Mouse (Mus musculus) liver, embryonic 13.5 days (tissue): ENCODE data around the gene Cavin3. TPM values are rescaled to one million over a fixed set of nuclear protein-coding genes. Genes with fewer than 3 reads are reported as not detected.
"Not testable (repeated sequence)": the region's sequence is repeated elsewhere in the genome, so short reads cannot be mapped to it uniquely, and the experiment has no call there.

Experiments
- ATAC-seq: fragments of 200-750 bp; cut with Nextera tagmentation; 2 replicates; pipeline ENCODE4 v1.8.0; 2017; ENCODE audit warnings: low read depth, mild to moderate bottlenecking, moderate number of reproducible peaks, moderate library complexity
- DNase-seq: peaks from one replicate; pipeline ENCODE4 v3.0.0; 2022
- H3K27ac ChIP-seq: fragments of 300-500 bp; sonication (generic); 2 replicates; pipeline ENCODE4 v1.5.1; 2015; ENCODE audit warnings: moderate library complexity, mild to moderate bottlenecking, inconsistent platforms
- H3K27me3 ChIP-seq: fragments of 300-500 bp; sonication (generic); 2 replicates; pipeline ENCODE4 v1.6.1; 2015; ENCODE audit warnings: mild to moderate bottlenecking, inconsistent platforms
- H3K36me3 ChIP-seq: fragments of 300-500 bp; sonication (generic); 2 replicates; pipeline ENCODE4 v1.6.1; 2015; ENCODE audit warnings: mild to moderate bottlenecking, inconsistent platforms
- H3K4me1 ChIP-seq: fragments of 300-500 bp; sonication (generic); replicated peaks from 2 replicates; pipeline ENCODE4 v1.6.1; 2015; ENCODE audit warnings: inconsistent platforms
- H3K4me2 ChIP-seq: fragments of 300-500 bp; sonication (generic); 2 replicates; pipeline ENCODE4 v1.6.1; 2015; ENCODE audit warnings: inconsistent platforms, mild to moderate bottlenecking, moderate library complexity
- H3K4me3 ChIP-seq: fragments of 300-500 bp; sonication (generic); replicated peaks from 2 replicates; pipeline ENCODE4 v1.5.1; 2015; ENCODE audit warnings: mild to moderate bottlenecking, inconsistent platforms
- H3K9ac ChIP-seq: fragments of 300-500 bp; sonication (generic); 2 replicates; pipeline ENCODE4 v1.6.1; 2015; ENCODE audit warnings: mild to moderate bottlenecking, inconsistent platforms
- H3K9me3 ChIP-seq: fragments of 300-500 bp; sonication (generic); replicated peaks from 2 replicates; pipeline ENCODE4 v1.6.1; 2016; ENCODE audit warnings: inconsistent platforms
- WGBS: fragments of 180-500 bp; shearing (Covaris S2); methylation state at CpG from one replicate; pipeline ENCODE4 v1.1.7; 2015; ENCODE audit not compliant: insufficient replicate concordance; 5-methylcytosine and 5-hydroxymethylcytosine counted together
- polyA plus RNA-seq: library from polyadenylated mRNA; unstranded; fragments of >200 nt; fragmentation: Nextera tagmentation; extraction: Ambion mirVana; gene quantifications from 2 replicates; pipeline ENCODE4 v1.2.1, GENCODE M21; 2015

Gene Cavin3
- polyA plus RNA-seq, 1 experiment from 2014 or later, result 6.9 TPM

GRCm38 (mm10) chr7:105479232-105479631, 2.9 kb downstream of the Cavin3 start:
- no peak for ATAC-seq
- H3K27me3 ChIP-seq, result peaks cover 27% of the 10 kb centered on the region
- no peaks in the 10 kb centered on the region for H3K36me3 ChIP-seq
- no peaks in the 10 kb centered on the region for H3K4me1 ChIP-seq
- 63% methylated on average over 6 of the region's 6 CpGs for WGBS
- no peak for DNase-seq
- no peak overlapping the region for H3K27ac ChIP-seq
- no peaks in the 10 kb centered on the region for H3K9me3 ChIP-seq
- no peak overlapping the region for H3K4me3 ChIP-seq
- H3K4me2 ChIP-seq, result no peak overlapping the region
- no peak overlapping the region for H3K9ac ChIP-seq

- Histone ChIP-seq H3K4me2 (no peak overlapping the region), H3K27me3 (peaks cover 27% of the 10 kb centered on the region), H3K4me1 (no peaks in the 10 kb centered on the region), H3K9ac (no peak overlapping the region), H3K27ac (no peak overlapping the region), H3K4me3 (no peak overlapping the region), H3K9me3 (no peaks in the 10 kb centered on the region), H3K36me3 (no peaks in the 10 kb centered on the region)
- ATAC-seq (no peak), DNase-seq (no peak)
- 55% methylated on average over 8 of the region's 8 CpGs for whole genome bisulfite sequencing
These were observed 3.8 kb downstream of the Cavin3 start for GRCm38 (mm10) chr7:105478344-105478743.

GRCm38 (mm10) chr7:105477841-105478240, 4.3 kb downstream of the Cavin3 start:
- WGBS, result 54% methylated on average over 3 of the region's 3 CpGs
- H3K9me3 ChIP-seq, result no peaks in the 10 kb centered on the region
- DNase-seq (no peak), ATAC-seq (no peak)
- H3K4me1 ChIP-seq, result no peaks in the 10 kb centered on the region
- no peaks in the 10 kb centered on the region for H3K36me3 ChIP-seq
- no peak overlapping the region for H3K9ac ChIP-seq
- peaks cover 24% of the 10 kb centered on the region for H3K27me3 ChIP-seq
- H3K27ac ChIP-seq, result no peak overlapping the region
- H3K4me3 ChIP-seq, result no peak overlapping the region
- H3K4me2 ChIP-seq, result no peak overlapping the region

GRCm38 (mm10) chr7:105477433-105477700, 4.7 kb downstream of the Cavin3 start:
- Histone ChIP-seq H3K4me1 (no peaks in the 10 kb centered on the region), H3K27ac (no peak overlapping the region), H3K9ac (no peak overlapping the region), H3K4me2 (no peak overlapping the region), H3K4me3 (no peak overlapping the region), H3K9me3 (no peaks in the 10 kb centered on the region), H3K27me3 (peaks cover 20% of the 10 kb centered on the region), H3K36me3 (no peaks in the 10 kb centered on the region)
- no peak for DNase-seq
- no peak for ATAC-seq
- 73% methylated on average over 1 of the region's 1 CpGs for WGBS

- Histone ChIP-seq H3K27ac (no peak overlapping the region), H3K27me3 (peaks cover 15% of the 10 kb centered on the region), H3K4me1 (no peaks in the 10 kb centered on the region), H3K9me3 (no peaks in the 10 kb centered on the region), H3K4me2 (no peak overlapping the region), H3K9ac (no peak overlapping the region), H3K4me3 (no peak overlapping the region), H3K36me3 (no peaks in the 10 kb centered on the region)
- WGBS, result 62% methylated on average over 10 of the region's 10 CpGs
- DNase-seq, result no peak
- ATAC-seq, result no peak
These were observed 5.2 kb downstream of the Cavin3 start for GRCm38 (mm10) chr7:105476683-105477432.

- Histone ChIP-seq H3K9me3 (no peaks in the 10 kb centered on the region), H3K4me2 (no peak overlapping the region), H3K27me3 (peaks cover 1% of the 10 kb centered on the region; the same call in 1 of the 2 replicates), H3K36me3 (no peaks in the 10 kb centered on the region), H3K9ac (no peak overlapping the region), H3K4me1 (no peaks in the 10 kb centered on the region), H3K4me3 (no peak overlapping the region), H3K27ac (no peak overlapping the region)
- WGBS, result 47% methylated on average over 7 of the region's 7 CpGs
- DNase-seq (no peak), ATAC-seq (no peak)
These were observed 6.6 kb downstream of the Cavin3 start for GRCm38 (mm10) chr7:105475396-105475949.

GRCm38 (mm10) chr7:105474771-105475315, 7.3 kb downstream of the Cavin3 start:
- H3K27me3 ChIP-seq, result no peaks in the 10 kb centered on the region
- ATAC-seq, result no peak
- H3K36me3 ChIP-seq, result no peaks in the 10 kb centered on the region
- H3K9me3 ChIP-seq, result no peaks in the 10 kb centered on the region
- DNase-seq, result no peak
- H3K4me1 ChIP-seq, result no peaks in the 10 kb centered on the region
- no peak overlapping the region for H3K4me2 ChIP-seq
- no peak overlapping the region for H3K9ac ChIP-seq
- no peak overlapping the region for H3K27ac ChIP-seq
- whole genome bisulfite sequencing, result 50% methylated on average over 4 of the region's 4 CpGs
- H3K4me3 ChIP-seq, result no peak overlapping the region

GRCm38 (mm10) chr7:105472607-105473006, 9.5 kb downstream of the Cavin3 start:
- H3K9me3 ChIP-seq, result no peaks in the 10 kb centered on the region
- H3K36me3 ChIP-seq, result no peaks in the 10 kb centered on the region
- ATAC-seq (no peak), DNase-seq (no peak)
- no peak overlapping the region for H3K4me2 ChIP-seq
- WGBS, result 29% methylated on average over 1 of the region's 1 CpGs
- no peak overlapping the region for H3K27ac ChIP-seq
- no peak overlapping the region for H3K4me3 ChIP-seq
- H3K4me1 ChIP-seq, result no peaks in the 10 kb centered on the region
- H3K27me3 ChIP-seq, result no peaks in the 10 kb centered on the region
- H3K9ac ChIP-seq, result no peak overlapping the region

GRCm38 (mm10) chr7:105465505-105465904, 16.6 kb downstream of the Cavin3 start:
- H3K4me2 ChIP-seq, H3K4me3 ChIP-seq, H3K9me3 ChIP-seq, H3K4me1 ChIP-seq, H3K36me3 ChIP-seq, ATAC-seq, DNase-seq, H3K9ac ChIP-seq, H3K27me3 ChIP-seq, H3K27ac ChIP-seq: not testable (repeated sequence)
- 72% methylated on average over 5 of the region's 5 CpGs for WGBS

- no peak for ATAC-seq
- no peak overlapping the region for H3K27ac ChIP-seq
- no peaks in the 10 kb centered on the region for H3K9me3 ChIP-seq
- H3K4me2 ChIP-seq, result no peak overlapping the region
- no peaks in the 10 kb centered on the region for H3K36me3 ChIP-seq
- H3K4me1 ChIP-seq, result no peaks in the 10 kb centered on the region
- no peak for DNase-seq
- H3K9ac ChIP-seq, result no peak overlapping the region
- no peaks in the 10 kb centered on the region for H3K27me3 ChIP-seq
- no peak overlapping the region for H3K4me3 ChIP-seq
These were observed 23.6 kb downstream of the Cavin3 start for GRCm38 (mm10) chr7:105458546-105458945.

GRCm38 (mm10) chr7:105453345-105453744, 28.8 kb downstream of the Cavin3 start:
- H3K9ac ChIP-seq, H3K9me3 ChIP-seq, ATAC-seq, H3K27me3 ChIP-seq, H3K4me2 ChIP-seq, H3K36me3 ChIP-seq, H3K4me3 ChIP-seq, DNase-seq, H3K27ac ChIP-seq, H3K4me1 ChIP-seq: not testable (repeated sequence)
- 66% methylated on average over 4 of the region's 4 CpGs for WGBS

GRCm38 (mm10) chr7:105445076-105445475, 37.0 kb downstream of the Cavin3 start:
- 45% methylated on average over 3 of the region's 3 CpGs for WGBS
- Histone ChIP-seq H3K4me1 (no peaks in the 10 kb centered on the region), H3K27ac (no peak overlapping the region), H3K9me3 (no peaks in the 10 kb centered on the region), H3K9ac (no peak overlapping the region), H3K4me2 (no peak overlapping the region), H3K27me3 (no peaks in the 10 kb centered on the region), H3K4me3 (no peak overlapping the region), H3K36me3 (no peaks in the 10 kb centered on the region)
- DNase-seq (no peak), ATAC-seq (no peak)
